In genomic region chr13:99008013-99008412, GRCm38 (mm10) we compare ENCODE assay signal across 32 mouse cellular contexts. TPM values are rescaled to one million over a fixed set of nuclear protein-coding genes. Genes with fewer than 3 reads are reported as not detected.
"Had no signal": no experiment of that assay in that cellular context is flagged by ENCODE, and none has a peak within 500 bp of the region (broad histone marks: within the 10 kb centered on the region; RNA-seq: fewer than 3 reads in every experiment).

No protein-coding gene starts in this region.

- H3K27ac ChIP-seq: gastrocnemius, adult 2 months; heart, adult 2 months; hindbrain, embryonic 10.5 days; hindbrain, embryonic 12.5 days; hindbrain, embryonic 14.5 days; intestine, embryonic 15.5 days; layer of hippocampus, adult 2 months; left cerebral cortex, adult 2 months; limb, embryonic 10.5 days; limb, embryonic 12.5 days; liver, embryonic 13.5 days had no signal

- H3K4me2 ChIP-seq: heart, embryonic 11.5 days; hindbrain, embryonic 12.5 days; hindbrain, embryonic 14.5 days; intestine, embryonic 15.5 days; limb, embryonic 12.5 days; liver, embryonic 11.5 days; liver, embryonic 13.5 days had no signal

- H3K36me3 ChIP-seq: hindbrain, embryonic 10.5 days; hindbrain, embryonic 12.5 days; intestine, embryonic 15.5 days; limb, embryonic 10.5 days; limb, embryonic 12.5 days; liver, embryonic 13.5 days had no signal

- ATAC-seq: hindbrain, embryonic 16.5 days; inflammation-experienced regulatory T-cells, adult 6 months; intestine, embryonic 15.5 days; intestine, postnatal 0 days had no signal

- H3K4me1 ChIP-seq: limb, embryonic 10.5 days; limb, embryonic 12.5 days; liver, embryonic 13.5 days had no signal

- H3K9ac ChIP-seq: hindbrain, embryonic 12.5 days; hindbrain, embryonic 14.5 days; intestine, embryonic 15.5 days; limb, embryonic 12.5 days; liver, embryonic 13.5 days had no signal

- H3K4me3 ChIP-seq: gastrocnemius, adult 2 months; heart, adult 2 months; hindbrain, embryonic 10.5 days; hindbrain, embryonic 12.5 days; intestine, embryonic 15.5 days; layer of hippocampus, adult 2 months; left cerebral cortex, adult 2 months; limb, embryonic 10.5 days; limb, embryonic 12.5 days; liver, embryonic 13.5 days had no signal

- DNase-seq: gastrocnemius, adult 2 months; gastrocnemius, postnatal 10 days; gastrocnemius, postnatal 25 days; heart, adult 2 months; heart, postnatal 10 days; heart, postnatal 4 days; kidney, adult 18-20 months; kidney, adult 8-10 months; kidney, postnatal 10 days; kidney, postnatal 25 days; kidney, postnatal 4 days; liver; liver, embryonic 13.5 days had no signal

- H3K27me3 ChIP-seq: hindbrain, embryonic 12.5 days; intestine, embryonic 15.5 days; limb, embryonic 12.5 days had no signal

RNA-seq across cellular contexts. Expression of gene 1700024P04Rik, which starts 23.6 kb away (rescaled TPM):
- polyA plus RNA-seq: frontal cortex, adult 2 months; heart, adult 2 months; heart, embryonic 11.5 days; heart, embryonic 14.5 days; heart, embryonic 16.5 days; hindbrain, embryonic 10.5 days; hindbrain, embryonic 12.5 days; hindbrain, embryonic 14.5 days; hindbrain, embryonic 16.5 days; inflammation-experienced regulatory T-cells, adult 6 months; intestine, embryonic 15.5 days; intestine, postnatal 0 days; kidney, embryonic 14.5 days; kidney, embryonic 16.5 days; limb, embryonic 10.5 days; limb, embryonic 12.5 days; limb, embryonic 14.5 days; liver, embryonic 11.5 days; liver, embryonic 13.5 days had no signal
